Mouse (Mus musculus): Measurements from ENCODE around the gene Vwa8.

Vwa8 gene

GRCm38 (mm10) chr14:79226741-79227140 lies 377.9 kb downstream of the Vwa8 start:
- no peak for DNase-seq (ENCODE audit: low read depth, low spot score)

- DNase-seq (ENCODE audit: low read depth, low spot score), result no peak
Measured at GRCm38 (mm10) chr14:79227955-79228354, 379.1 kb downstream of the Vwa8 start.

GRCm38 (mm10) chr14:79231677-79232076 lies 382.8 kb downstream of the Vwa8 start:
- DNase-seq (ENCODE audit: low read depth, low spot score), result peak; percentile 80

GRCm38 (mm10) chr14:79233697-79234096 lies 384.8 kb downstream of the Vwa8 start:
- DNase-seq (ENCODE audit: low read depth, low spot score), result no peak

GRCm38 (mm10) chr14:79234513-79234912 lies 385.7 kb downstream of the Vwa8 start:
- no peak for DNase-seq (ENCODE audit: low read depth, low spot score)

- no peak for DNase-seq (ENCODE audit: low read depth, low spot score)
Measured at GRCm38 (mm10) chr14:79235157-79235556, 386.3 kb downstream of the Vwa8 start.

- no peak for DNase-seq (ENCODE audit: low read depth, low spot score)
Measured at GRCm38 (mm10) chr14:79236261-79236660, 387.4 kb downstream of the Vwa8 start.

GRCm38 (mm10) chr14:79239402-79239801 lies 390.6 kb downstream of the Vwa8 start:
- DNase-seq (ENCODE audit: low read depth, low spot score), result peak; percentile 84

- no peak for DNase-seq (ENCODE audit: low read depth, low spot score)
Measured at GRCm38 (mm10) chr14:79241057-79241570, 392.3 kb downstream of the Vwa8 start.

- DNase-seq (ENCODE audit: low read depth, low spot score), result no peak
Measured at GRCm38 (mm10) chr14:79241656-79242385, 393.0 kb downstream of the Vwa8 start.

- no peak for DNase-seq (ENCODE audit: low read depth, low spot score)
Measured at GRCm38 (mm10) chr14:79242386-79242720, 393.5 kb downstream of the Vwa8 start.

GRCm38 (mm10) chr14:79243038-79243883 lies 394.4 kb downstream of the Vwa8 start:
- DNase-seq (ENCODE audit: low read depth, low spot score), result no peak

- peak; percentile 64 for DNase-seq (ENCODE audit: low read depth, low spot score)
Measured at GRCm38 (mm10) chr14:79244571-79244970, 395.7 kb downstream of the Vwa8 start.

GRCm38 (mm10) chr14:79251727-79252285 lies 403.0 kb downstream of the Vwa8 start:
- DNase-seq (ENCODE audit: low read depth, low spot score), result no peak

Data from brain, adult 2 months (tissue).